Mouse (Mus musculus) small intestine, adult 2 months (tissue): ENCODE results near the gene Cyp4x1.

ENCODE experiments used
- CTCF ChIP-seq: fragments of 200-500 bp; IDR thresholded peaks from 2 replicates; pipeline ENCODE4 v1.5.1; 2012; ENCODE audit warnings: low read depth, mild to moderate bottlenecking, control low read depth, inconsistent platforms, low read length, moderate library complexity, mixed read lengths; ENCODE audit not compliant: insufficient replicate concordance, insufficient read length; ENCODE audit errors: extremely low read depth
- POLR2A ChIP-seq: fragments of 200-500 bp; IDR thresholded peaks from 2 replicates; pipeline ENCODE4 v1.6.1; 2012; ENCODE audit warnings: low read depth, mild to moderate bottlenecking, control low read depth, inconsistent platforms, low read length, moderate library complexity

DNA sequence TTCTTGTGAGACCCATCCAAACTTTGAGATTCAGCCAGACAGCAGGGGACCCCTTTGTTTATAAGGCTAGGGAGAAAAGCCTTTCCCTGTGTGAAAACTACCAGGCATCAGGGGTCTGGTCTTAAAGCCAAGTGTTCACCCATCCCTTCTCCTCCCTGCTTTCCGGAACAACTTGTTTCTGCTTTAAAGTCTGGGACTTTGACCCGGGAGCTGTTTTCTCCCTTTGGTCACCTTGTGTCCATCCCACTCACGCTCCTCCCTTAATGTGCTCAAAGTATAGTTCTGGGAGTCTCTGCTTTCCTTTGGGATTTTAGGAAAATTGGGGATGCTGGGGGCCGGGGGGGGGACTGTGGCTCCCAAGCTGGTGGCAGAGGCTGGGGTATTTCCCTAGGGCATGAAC is 47.8 kb downstream of the Cyp4x1 start:
- TF ChIP-seq CTCF (no peak), POLR2A (no peak)
